Mouse (Mus musculus) embryo, embryonic 10 days (tissue): ENCODE data around the gene Nfkbil1.
A peak's percentile ranks its signal among the peaks of the same experiment; 100 is the strongest.

Experiments used
- DNase-seq: peaks from one replicate; pipeline ENCODE4 v3.0.0-alpha.2; 2015; ENCODE audit warnings: low spot score

The Nfkbil1 gene

DNA sequence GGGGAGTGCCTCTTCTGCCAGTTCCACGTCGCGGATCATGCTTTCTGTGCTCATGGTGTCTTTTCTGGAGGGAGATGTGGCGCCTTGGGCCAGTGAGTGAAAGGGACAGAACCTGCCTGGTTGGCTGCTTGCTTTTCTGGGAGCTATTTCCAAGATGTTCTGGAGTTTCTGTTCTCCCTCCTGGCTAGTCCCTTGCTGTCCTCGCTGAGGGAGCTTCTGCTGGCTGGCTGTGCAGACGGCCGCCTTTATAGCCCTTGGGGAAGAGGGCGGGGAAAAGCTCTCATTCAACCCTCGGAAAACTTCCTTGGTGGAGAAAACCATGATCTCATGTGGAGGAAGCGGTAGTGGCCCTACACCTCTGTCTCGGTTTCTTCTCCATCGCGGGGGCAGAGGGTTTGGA lies 33.8 kb downstream of the Nfkbil1 start, which contains the start of gene Tnf:
Gene Tnf, minus strand, starts transcription at position 221 of the 400 bp plus-strand sequence.
- DNase-seq, result no peak

DNA sequence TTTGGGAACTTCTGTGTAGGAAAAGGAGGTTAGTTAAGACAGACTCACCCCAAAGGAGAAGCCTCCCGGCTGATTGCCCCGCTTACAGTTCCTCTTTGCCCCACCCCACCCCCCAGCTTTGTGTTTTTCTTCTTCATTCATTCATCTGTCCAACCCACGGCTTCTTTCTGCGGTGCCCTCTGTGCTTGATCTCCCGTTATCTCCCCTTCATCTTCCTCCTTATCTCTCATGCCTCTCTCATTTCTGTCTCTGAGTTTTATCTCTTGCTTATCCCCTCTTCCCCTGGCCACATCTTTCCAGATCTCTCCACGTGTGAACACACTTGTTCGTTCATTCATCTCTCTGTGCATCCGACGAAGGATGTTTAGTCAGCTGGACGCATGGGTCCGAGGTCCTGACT lies 34.5 kb downstream of the Nfkbil1 start:
- DNase-seq, result no peak

DNA sequence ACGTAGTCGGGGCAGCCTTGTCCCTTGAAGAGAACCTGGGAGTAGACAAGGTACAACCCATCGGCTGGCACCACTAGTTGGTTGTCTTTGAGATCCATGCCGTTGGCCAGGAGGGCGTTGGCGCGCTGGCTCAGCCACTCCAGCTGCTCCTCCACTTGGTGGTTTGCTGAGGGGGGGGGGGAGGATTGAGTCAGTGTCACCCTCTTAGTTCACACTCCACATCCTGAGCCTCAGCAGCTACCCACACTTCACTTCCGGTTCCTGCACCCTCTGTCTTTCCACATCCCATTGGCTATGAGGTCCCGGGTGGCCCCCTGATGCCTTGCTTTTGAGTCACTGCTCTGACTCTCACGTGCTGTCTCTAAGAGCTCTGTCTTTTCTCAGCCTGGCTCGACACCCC lies 35.2 kb downstream of the Nfkbil1 start:
- DNase-seq, result no peak

DNA sequence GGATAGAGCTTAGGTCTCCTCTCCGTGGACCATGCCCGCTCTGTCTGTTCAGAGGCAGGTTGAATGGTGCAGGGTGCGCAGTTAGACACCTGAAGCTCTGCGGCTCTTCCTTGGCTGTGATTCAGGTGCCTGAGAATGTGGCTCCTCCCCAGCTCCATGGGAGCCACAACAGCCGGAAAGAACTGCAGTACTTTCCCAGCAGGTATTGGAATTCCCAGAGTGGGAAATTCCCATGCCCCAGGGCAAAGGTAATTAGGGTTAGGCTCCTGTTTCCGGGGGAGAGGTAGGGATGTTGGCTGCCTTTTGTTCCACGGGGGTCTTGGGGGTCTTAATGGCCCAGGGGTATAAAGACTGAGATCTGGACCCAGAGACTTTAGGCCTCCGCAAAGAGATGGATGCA lies 36.6 kb downstream of the Nfkbil1 start:
- DNase-seq, result no peak

DNA sequence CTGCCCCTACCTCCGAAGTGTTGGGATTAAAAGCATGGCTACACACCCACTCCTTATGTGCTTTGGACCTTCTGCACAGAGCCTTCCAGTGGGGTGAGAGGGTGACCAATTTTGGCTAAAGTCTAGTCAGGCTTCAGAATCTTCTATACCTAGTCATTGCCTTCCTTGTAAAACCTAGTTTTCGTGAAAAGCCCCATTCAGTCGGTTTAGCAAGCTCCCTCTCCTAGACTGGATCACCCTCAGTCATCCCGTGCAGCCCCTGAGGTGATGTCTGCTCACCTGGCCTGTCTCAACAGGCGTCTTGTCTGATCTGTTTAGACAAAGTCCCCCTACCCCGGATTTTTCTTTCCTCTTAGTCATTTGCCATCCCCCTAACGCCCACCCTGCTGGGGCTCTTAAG lies 37.6 kb downstream of the Nfkbil1 start:
- DNase-seq, result no peak

DNA sequence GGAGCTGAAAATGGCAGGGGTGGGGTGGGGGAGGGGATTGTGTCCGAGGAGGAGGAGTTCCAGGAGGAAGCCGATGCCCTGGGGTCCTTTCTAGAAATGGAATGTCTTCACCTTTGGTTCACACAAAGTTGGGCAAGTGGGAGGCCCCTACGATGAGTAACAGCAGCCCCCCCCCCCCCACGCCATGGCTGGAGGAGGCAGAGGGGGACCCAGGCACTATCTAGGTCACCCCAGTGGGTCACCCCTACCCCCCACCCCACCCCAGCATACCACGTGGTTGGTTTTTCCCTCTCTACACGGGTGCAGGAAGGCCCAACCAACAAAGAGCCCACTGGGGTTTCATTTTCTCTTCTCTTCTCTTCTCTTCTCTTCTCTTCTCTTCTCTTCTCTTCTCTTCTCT lies 38.5 kb downstream of the Nfkbil1 start:
- no peak for DNase-seq

DNA sequence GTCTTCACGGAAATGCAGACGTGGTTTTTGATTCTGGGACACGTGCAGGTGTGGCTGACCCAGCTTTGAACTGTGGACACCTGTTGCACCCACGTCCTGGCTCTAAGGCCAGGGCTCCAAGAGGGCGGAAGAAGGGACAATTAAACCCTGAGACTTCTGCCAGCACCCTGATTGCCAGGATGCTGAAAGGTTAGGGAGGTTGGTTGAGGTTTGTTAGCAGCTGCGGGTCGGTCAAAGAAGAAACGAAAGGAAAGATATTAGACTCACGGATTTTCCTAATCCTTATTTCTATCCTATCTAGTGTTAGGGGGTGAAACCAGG lies 39.3 kb downstream of the Nfkbil1 start:
- no peak for DNase-seq

DNA sequence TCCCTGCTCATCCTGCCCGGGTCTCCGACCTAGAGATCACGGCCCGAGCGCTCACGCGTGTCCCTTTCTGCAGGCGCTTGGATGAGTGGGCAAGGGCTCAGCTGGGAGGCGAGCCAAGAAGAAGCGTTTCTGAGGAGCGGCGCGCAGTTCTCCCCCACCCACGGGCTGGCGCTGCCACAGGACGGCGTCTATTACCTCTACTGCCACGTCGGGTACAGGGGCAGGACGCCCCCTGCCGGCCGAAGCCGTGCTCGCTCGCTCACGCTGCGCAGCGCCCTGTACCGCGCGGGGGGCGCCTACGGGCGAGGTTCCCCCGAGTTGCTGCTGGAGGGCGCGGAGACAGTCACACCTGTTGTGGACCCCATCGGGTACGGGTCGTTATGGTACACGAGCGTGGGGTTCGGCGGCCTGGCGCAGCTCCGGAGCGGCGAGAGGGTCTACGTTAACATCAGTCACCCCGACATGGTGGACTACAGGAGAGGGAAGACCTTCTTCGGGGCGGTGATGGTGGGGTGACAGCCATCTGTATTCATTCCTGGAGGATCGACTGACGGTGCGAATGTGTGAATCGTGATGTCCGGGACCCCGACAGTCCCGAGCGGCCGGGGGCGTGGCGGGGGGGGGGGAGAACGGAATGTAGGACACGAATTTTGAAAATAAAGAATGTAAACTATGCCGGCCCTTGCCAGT lies 39.8 kb downstream of the Nfkbil1 start:
- DNase-seq, result peak; percentile 86

DNA sequence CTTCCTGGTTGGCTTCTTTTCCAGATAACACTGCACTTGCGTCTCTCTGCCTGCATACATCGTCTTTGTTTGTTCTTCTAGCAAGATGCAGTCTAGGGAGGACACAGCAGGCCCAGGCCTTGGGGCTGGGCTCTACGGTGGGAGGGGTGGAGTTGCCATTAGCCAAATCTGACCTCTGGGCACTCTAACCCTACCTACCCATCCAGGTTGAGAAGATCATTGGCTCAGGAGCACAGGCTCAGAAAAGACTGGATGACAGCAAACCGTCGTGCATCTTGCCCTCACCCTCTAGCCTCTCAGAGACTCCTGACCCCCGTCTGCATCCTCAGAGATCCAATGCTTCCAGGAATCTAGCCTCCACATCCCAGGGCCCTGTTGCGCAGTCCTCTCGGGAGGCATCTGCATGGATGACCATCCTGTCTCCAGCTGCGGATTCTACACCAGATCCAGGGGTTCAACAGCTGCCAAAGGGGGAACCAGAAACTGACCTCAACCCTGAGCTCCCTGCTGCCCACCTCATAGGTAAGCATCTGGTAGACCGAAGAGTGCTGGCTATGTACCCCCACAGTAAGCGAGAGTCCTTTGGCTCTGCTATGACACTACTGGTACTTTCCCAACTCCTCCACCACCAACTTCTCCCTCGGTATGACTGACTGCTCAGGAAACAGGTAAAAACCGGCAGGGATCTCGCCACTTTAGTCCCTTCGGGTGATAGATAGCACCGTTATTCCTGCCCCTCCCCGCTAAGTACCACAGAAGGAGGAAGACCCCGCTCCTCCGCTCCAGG lies 40.6 kb downstream of the Nfkbil1 start:
- DNase-seq, result no peak

DNA sequence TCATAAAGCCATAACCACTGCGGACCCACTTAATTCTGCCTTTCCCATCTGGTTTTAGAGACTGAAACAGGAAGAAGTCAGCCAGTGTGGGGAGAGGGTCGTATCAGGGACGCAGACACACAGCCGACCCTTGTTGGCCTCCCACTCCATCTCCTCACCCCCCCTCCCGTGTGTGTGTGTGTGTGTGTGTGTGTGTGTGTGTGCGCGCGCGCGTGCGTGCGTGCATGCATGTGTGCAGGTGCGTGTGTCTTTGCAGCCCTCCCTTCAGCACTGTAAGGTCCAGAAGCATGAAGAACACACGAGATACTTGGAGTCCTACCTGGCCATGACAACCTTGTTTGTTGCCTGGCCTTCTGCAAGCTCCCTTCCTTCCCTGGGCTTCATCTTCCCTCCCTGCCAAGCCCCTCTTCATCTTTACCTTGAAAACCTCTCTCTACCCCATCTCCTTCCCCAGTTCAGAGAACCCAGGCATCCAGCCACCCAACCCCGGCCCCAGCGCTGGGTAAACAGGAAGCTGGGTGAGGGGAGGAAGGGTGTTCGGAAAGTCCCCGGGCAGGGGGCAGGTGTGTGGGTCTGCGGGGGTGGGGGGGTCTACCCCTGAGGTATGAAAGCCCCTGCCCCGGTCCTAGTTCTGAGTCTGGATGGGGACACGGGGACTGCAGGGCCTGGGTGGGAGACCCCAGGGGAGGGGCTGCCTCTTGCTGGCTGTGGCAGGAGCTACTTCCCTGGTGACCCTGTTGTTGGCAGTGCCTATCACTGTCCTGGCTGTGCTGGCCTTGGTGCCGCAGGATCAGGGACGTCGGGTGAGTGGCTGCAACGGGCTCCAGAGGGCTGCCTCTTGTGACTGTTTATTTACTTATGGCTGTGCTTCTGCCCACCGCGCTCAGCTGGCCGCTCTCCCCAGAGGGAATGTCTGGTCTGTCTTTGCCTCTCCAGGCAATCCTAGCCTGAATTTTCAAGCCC lies 41.4 kb downstream of the Nfkbil1 start, which contains the start of gene Ltb:
Gene Ltb, plus strand, starts transcription at position 559 of the 963 bp plus-strand sequence.
- DNase-seq, result no peak

DNA sequence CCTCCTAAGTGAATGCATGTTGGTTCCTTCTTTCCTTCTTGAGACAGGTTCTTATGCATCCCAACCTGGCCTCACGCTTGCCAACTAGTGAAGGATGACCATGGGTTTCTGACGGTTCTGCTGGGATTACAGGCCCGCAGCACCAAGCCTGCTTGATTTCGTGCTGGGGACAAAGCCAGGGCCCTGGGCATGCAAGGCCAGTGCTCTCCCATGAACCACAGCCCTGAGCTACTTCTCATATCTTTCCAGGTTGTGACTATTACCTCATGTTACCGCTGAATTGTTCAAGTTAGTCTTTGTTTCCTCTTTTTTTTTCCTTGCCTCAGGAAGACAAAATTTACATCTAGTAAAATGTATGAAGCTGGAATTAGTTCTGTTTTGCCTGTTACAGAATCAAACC lies 42.7 kb downstream of the Nfkbil1 start:
- DNase-seq, result no peak

DNA sequence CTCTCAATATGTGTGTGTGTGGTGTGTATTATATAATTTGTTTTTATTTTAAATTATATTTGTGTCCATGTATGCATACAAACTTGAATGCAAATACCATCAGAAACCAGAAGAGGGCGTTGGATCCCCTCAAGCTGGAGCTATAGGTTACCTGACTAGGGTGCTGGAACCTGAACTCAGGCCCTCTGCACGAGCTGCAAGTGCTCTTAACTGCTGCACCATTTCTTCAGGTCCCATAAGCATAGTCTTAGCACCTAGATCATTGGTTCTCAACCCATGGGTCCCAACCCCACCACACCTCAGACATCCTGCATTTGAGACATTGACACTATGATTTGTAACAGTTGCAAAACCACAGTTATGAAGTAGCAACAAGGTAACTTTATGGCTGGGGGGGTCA lies 43.9 kb downstream of the Nfkbil1 start:
- no peak for DNase-seq

DNA sequence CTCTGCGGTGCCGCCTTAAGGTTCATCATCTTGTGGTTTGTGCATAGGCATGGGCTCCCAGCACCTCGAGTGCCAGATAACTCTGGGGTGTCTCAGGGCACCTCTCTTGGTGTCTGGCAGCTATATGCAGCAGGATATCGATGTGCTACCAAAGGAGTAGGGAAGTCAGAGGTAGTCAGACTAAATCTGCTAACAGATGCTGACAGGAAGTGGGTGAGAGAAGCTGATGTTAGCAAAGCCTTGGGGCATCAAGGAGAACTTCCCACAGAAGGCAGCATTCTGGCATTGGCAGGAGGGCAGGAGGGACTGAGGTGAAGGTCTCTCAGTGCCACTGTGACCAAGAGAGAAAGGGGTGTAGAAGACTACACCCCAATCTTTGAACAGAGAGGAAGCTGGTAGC lies 45.5 kb downstream of the Nfkbil1 start:
- DNase-seq, result no peak

DNA sequence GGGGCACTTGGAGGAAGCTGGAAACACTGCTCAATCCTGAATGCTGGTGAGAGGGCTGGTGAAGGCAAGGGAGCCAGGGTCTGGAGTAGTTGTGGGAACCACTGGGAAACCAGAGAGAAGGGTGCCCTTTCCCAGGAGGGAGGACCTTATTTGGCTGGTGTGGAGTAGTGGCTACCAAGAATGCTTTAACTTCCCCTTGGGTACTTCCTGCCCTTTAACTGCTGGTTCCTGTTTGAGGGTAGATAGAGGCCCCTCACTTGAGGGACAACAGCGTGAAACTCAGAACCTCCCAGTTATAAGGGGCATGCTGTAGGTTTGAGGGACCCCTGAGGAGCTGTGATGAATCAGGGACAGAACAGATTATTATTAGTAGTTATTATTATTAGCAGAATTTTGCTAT lies 46.4 kb downstream of the Nfkbil1 start:
- DNase-seq, result no peak

DNA sequence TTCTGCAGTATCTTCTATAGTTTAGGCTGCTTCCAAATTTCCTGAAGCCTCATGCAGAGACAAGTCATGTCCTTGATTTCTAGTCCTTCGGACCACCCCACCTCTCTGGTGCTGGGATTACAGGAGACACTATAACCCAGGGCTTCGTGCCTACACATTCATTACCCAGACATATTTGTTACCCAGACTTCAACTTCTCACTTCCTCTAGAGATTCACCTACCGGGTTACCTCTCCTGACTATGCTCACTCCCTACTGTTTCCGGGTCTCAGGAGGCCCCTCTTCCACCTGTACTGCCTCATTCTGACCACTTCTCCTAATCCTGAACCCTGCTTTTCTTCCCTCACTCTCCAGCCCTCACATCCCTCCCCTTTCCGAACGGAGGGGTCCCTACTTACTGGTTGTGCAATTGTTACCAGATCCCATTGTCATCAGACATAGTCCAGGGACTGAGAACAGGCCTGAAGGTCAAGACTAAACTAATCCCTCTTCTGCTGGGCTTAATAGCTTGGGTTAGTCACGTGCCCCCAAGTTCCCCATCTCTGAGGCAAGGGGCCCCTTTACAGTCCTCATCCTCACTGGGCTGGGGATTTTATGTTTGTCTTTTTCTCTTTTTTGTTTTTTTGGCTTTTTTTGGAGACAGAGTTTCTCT lies 47.5 kb downstream of the Nfkbil1 start, which contains the start of gene Lst1:
Gene Lst1, minus strand, starts transcription at position 481 of the 652 bp plus-strand sequence.
- DNase-seq, result no peak

DNA sequence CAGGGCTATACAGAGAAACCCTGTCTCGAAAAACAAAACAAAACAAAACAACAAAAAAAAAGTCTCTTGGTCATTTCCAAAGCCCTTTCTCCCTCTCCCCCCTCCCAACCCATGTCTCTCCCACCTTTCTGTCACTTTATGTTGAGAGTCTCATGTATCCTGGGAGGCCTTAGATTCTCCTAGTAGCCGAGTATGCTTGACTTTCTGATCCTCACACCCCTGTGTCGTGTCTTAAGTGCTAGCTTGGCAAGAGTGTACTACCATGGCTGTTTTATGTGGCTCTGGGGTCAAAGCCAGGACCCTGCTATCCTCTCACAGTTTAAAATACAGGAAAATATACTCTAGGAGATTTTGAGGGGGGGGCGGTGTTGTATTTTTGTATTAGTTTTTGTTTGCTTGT lies 48.2 kb downstream of the Nfkbil1 start:
- DNase-seq, result no peak

DNA sequence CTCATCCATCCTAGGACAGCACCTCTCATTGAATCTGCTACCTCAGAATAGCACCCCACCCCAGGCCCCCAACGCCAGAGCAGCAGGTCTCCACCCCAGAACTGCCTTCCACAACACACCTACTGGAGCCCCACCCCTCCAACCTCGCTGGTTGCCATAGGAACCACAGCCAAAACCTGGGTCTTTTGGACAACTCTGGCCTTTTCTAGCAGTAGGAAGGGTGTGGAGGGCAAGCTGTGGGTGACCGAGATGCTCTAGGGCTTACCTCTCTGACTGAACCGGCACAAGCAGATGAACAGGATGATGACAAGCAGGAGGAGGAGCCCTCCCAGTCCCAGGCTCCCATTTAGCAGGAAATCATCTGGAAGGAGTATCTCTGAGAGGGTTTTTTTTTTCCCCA lies 48.9 kb downstream of the Nfkbil1 start:
- peak; percentile 48 for DNase-seq

DNA sequence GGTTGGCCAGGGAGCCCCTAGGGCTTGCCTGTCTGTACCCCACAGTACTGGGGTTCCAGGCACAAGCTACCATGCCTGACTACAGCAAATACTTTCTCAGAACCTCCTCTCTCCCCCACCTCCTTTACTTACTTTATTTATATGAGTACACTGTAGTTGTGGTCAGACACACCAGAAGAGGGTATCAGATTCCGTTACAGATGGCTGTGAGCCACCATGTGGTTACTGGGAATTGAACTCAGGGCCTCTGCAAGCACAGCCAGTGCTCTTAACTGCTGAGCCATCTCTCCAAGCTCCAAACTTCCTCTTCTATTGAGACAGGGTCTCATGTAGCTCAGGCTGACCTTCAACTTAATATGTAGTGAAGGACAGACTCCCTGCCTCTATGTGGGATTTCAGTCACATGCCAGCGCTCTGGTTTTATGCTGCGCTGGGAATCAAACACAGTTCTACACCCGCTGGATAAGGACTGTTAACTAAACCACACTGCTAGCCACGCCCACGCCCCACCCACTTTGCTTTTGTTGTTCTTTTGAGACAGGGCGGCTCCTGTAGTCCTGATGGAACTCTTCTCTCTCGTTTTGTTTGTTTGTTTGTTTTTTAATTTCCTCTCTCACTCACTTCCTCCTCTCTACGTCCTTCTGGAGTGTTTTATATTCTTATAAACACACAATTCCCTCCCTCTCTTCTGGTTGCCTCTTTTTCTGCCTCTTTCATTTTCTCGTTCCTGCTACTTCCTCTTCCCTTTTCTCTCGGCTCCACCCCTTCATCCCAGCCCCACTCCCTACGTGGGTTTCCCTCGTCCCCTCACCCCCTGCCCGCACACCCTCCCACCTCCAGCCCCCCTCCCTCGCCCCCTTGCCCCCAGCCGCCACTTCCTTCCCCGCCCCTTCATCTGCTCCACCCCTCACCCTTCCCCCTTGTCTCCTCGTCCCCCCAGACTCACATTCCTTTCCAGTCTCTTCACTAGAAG lies 49.7 kb downstream of the Nfkbil1 start:
- DNase-seq, result peak; percentile 83

DNA sequence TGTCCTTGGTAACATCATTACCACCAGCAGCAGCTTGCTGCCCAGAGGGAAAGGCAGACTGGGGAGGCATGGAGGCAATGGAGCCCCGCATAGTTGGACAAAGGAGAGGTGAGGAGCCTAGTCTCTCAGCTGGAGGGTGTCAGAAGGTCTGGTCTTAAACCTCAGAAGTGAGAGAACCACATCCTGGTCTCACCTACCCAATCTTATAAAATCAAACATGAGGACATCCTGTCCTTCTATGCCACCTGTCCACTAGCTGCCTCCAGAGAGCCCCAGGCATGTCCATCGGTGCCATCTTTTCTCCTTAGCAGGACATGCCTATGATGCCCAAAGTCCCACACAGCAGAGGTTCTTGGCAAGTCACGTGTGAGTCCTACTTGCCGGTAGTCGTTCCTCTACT lies 55.5 kb downstream of the Nfkbil1 start:
- DNase-seq, result no peak

DNA sequence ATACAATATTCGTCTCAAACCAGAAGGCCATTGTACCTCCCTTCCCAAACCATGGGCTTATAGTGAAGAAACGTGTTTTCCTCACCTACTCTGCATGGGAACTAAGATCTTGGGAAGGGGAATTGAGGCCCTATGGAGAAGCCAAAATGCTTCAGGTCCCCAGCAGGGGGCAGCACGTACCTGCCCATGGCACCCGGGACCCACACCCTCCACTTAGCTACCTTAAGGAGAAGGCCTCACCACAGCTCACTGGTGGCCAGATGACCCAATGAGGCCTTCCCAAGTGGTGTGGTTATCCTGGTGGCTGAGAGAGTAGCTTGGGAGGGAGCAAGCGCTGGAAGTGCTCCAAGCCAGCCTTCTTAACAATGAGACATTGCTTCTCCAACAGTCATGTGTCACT lies 57.1 kb downstream of the Nfkbil1 start:
- peak; percentile 85 for DNase-seq

DNA sequence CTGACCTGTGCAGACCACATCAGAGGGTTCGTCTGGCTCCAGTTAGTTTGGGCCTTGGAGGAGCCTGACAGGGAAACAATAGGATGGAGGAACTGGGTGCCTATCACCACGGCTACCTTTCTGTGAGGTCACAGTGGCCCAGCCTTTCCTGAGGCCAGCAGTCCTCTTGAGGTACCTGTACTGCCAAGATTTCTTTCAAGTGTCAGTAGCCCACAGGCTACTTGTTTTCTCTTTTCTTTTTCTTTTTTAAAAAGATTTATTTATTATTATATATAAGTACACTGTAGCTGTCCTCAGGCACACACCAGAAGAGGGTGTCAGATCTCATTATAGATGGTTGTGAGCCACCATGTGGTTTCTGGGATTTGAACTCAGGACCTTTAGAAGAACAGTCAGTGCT lies 59.6 kb downstream of the Nfkbil1 start, which contains the start of gene Aif1:
Gene Aif1, minus strand, starts transcription at position 101 of the 400 bp plus-strand sequence.
- DNase-seq, result no peak
